Mouse (Mus musculus): ENCODE measurements around the gene 4930432M17Rik. TPM values are rescaled to one million over a fixed set of nuclear protein-coding genes. Genes with fewer than 3 reads are reported as not detected.

Gene 4930432M17Rik
- total RNA-seq, 1 experiment from 2014 or later: not detected

GRCm38 (mm10) chr3:121707106-121707505 lies 36.5 kb downstream of the 4930432M17Rik start:
- DNase-seq: peak; percentile 38

GRCm38 (mm10) chr3:121710894-121711531 lies 40.5 kb downstream of the 4930432M17Rik start:
- DNase-seq: no peak

DNA sequence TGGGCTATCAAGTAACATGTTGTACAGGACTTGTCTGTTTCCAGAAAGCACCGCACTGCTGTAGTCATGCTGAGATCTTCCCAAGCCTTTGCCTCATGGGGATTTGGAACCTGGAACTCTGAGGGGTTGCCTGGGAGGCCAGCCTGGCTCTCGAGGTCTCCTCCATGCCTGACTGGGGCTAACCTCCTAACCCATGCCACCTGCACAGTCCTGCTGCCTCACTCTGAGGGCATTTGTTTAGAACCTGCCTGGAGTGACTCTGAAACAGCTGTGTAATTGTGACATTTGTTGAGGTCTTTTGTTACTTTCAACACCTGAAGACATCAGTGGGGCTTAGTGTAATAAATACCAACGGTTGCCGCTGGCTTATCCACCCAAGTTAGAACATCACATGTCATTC lies 41.7 kb downstream of the 4930432M17Rik start:
- DNase-seq: no peak

GRCm38 (mm10) chr3:121713151-121713701 lies 42.7 kb downstream of the 4930432M17Rik start:
- DNase-seq: peak; percentile 73

DNA sequence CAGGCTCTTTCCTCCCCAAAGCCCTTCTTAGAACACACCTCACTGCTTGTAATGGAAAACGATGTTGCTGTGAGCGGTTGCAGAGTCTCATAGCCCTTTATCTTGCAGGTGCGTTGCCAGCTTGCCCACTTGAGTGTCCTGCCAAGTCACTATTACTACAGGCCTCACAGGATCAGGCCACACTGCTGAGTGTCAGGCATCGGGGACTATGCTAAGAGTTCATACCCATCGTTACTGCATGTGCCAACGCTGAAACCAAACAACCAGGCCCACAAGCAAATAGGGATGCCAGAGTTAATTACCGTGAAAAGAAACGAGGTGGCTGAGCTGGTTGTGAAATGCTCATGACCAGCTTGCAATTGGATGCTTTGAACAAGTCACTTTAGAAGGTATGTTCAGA lies 43.3 kb downstream of the 4930432M17Rik start:
- DNase-seq: no peak

DNA sequence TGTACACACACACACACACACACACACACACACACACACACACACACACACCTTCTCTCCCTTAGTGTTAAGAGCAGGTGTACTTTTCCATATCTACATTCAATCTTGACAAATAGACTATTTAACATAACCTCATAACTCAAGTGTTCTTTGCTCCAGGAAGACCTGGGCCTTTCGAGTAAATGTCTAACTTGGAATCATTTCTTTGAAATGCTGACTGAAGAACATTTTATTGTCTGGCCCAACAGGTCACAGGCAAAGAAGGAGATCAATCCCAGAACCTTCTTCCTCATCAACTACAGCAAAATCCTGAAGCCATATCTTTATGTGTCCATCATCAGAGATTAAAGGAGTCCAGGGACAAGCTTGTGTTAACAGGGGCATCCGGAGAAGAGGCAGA lies 43.9 kb downstream of the 4930432M17Rik start:
- no peak for DNase-seq

DNA sequence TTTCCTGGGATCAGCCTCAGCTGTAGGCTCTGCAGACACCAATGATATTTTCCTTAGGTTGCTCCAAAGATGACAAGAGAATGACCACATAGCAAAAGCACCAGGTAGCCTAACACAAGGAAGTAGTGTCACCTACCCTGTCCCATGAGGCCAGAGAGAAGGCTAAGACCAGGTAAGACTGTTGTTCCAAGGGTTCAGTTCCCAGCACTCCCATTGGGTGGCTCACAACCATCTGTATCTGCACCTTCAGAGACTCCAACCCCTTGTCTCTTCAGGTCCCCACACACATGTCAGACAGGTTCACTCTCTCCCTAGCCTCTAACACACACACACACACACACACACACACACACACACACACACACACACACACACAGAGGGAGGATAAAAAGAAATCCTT lies 44.8 kb downstream of the 4930432M17Rik start:
- no peak for DNase-seq

DNA sequence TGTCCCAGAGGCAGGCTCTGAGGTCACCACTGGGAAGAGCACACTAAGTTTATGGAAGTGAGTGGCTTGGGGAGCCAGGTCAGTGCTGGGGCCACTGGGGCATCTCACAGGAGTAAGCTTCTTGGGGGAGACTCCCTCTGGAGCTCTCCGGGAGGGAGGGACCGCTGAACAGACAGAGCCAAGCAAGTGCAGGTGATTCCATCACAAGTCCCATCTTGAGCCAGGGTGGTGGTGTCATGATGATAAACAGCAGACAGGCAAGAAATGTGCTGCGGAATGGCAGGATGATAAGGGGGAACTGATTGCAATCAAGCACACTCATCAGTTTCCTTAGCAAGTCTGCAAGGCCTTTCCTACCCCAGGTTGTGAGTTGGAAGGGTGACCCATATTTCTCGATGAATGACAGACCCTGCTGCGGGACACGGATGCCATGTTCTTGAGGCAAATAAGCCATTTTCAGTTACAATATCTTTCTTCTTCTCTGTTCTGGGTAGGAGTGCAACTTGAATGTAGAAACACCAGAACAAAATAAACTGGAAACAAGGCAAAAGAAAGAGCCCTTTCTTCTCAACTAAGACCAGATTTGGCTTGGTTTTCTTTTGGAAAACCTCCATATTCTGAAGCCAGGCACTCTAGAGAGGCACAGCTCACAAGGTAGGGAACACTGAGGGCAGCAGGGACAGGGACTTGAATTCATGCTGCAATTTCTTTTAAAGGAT lies 45.3 kb downstream of the 4930432M17Rik start:
- DNase-seq: no peak

GRCm38 (mm10) chr3:121716480-121716879 lies 45.9 kb downstream of the 4930432M17Rik start:
- DNase-seq: no peak

DNA sequence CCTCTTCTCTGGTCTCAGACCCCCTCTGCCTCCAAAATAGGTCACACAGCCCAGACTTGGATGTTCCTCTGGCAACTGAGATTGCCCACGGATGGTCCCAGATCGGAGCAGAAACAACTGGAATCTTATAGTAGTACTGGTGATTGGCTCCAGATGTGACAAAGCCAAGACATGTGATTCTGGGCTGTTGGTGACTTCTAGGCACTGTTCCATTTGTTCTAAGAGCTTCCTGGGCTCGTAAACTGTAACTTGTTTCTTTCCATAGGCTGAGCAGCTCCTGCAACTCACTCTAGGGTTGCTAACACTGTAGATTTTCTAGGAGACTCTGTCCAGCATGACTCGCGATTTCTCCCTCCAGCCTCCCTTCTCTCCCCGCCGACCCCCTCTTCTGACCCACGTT lies 48.1 kb downstream of the 4930432M17Rik start:
- DNase-seq: no peak

DNA sequence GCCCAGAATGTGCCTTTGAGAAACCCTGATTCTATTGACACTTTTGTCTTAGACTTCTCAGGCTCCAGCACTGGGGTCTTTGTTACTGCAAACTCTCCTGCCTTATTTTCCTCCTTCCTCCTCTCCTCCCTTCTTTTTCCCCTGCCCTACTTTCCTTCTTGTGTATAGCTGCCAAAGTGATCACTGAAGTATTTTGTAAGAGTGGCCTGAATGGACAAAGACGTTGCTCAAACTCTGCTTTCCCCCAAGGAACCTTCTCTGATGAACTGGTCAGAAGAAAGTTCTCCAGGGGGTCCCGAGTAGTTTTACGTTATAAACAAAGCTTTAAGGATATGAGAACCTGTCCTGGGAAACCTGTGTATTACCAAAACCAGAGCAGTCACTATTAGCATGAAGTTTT lies 49.1 kb downstream of the 4930432M17Rik start:
- no peak for DNase-seq

DNA sequence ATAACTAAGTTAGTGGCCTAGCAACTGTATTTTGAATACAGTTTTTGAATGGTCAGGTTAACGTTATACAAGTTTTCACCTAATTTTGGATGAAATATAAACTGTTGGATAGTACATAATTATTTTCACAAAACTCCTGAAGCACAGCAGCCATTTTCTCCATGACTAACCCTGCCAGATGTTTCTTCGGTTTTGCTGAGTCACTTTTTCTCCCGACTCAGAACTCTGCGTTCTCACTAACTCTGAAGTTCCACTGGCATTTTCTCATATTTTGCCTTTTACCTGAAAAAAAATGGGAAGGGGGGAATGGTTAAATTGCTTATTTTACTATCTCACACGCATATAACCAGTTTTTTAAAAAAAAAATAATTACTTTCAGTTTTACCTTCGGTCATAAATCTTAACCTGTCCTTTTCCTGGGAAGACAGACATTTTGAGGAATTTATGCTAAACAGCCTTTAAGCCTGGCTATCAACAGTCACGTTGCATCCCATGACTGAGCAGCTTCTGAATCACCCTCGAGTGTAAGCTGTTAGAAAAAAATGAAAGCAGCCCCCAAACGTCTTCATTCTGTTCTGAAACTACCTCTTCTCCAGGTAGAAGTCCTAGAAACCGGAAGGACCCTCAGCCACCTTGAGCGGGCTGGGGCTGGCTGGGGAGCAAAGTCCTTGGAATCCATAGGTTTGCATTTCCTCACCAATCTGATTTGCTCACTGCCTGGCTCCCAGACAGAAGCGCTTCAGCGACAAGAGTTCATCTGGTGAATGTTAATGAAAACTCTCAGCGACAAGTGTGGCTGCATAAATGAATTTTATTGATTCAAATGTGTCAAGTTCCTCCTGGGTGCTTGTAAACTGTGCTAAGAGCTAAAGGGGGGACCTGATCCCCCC lies 50.5 kb downstream of the 4930432M17Rik start:
- DNase-seq: no peak

GRCm38 (mm10) chr3:121721691-121722070 lies 51.1 kb downstream of the 4930432M17Rik start:
- DNase-seq: no peak

DNA sequence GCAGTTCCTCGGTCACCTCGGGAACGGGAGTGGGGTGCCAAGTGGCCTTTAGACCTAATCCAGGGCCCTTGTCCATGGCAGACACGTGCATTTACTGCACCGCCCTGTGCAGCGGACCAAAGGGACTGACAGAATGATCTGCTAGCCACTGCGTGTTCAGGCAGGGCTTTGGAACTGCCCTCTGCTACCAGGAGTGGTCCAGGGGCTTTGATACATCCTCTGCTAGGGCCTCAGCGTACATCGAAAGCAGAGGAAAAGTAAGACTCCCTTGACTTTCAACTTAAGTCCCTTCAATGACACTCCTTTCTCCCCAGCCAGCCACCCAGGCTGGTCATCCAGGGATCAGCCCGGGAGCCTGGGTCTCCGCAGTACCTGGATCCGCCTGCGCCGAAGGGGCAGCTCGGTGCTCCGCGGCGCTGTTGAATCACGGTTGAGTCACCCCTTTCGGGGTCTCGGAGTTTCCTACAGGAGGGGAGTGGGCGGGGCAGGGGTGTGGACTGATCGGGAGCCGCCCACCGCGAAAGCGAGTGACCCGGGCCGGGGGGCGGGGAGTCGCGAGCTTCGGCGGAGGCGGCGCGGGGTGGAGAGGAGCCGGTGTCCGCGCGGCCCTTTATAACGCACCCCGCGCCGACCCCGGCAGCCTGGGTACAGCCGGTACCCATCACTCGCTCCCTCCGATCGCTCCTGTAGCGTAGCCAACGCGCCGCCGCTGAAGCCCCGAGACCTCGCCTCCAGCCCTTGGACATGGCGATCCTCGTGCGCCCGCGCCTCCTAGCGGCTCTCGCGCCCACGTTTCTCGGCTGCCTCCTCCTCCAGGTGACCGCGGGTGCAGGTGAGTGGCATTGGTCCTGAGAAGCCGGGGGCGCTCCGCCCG lies 52.6 kb downstream of the 4930432M17Rik start, which contains the start of gene F3:
TSS of gene F3 (plus strand) at position 567 of the 874 bp plus-strand sequence.
- DNase-seq: peak; percentile 85

GRCm38 (mm10) chr3:121723968-121724524 lies 53.5 kb downstream of the 4930432M17Rik start:
- no peak for DNase-seq

DNA sequence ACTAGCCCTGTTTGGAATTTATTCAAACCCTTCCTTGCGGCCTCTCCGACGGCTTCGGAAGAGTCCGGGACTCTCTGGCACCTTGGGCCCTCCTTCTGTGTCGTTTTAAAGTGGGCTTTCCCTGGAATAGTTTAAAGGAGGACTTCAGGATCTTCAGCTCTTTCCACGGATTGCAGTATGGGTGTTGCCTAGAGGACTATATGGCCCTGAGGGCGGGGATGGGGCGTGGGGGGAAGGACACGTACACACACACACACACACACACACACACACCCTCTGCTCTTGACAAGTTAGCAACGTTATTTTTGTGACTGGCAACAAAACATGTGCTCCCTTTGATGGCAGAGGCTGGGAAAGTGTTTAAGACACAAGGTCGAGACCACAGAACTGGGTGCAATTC lies 54.0 kb downstream of the 4930432M17Rik start:
- DNase-seq: no peak

DNA sequence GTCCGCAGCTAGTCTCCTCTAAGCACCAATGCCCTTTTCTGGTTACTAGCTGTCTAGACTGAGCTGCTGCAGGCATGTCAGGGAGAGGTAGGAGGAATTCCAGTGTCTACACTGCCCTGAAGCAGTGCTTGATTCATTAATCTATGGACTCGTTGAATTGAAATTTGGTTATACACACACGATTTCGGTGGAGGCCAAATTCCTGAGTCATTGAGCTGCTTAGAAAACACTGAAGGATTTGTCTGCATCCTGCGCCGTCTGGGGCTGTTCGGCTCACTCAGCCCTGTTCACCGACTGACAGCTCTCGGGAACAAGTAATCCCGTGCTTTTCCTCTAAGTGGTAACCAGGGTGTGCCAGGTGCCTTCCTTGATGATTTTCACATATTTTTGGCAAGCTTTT lies 55.1 kb downstream of the 4930432M17Rik start:
- DNase-seq: no peak

- DNase-seq: no peak
Measured at GRCm38 (mm10) chr3:121729678-121730077, 59.1 kb downstream of the 4930432M17Rik start.
